Mouse (Mus musculus) retina, embryonic 14.5 days (tissue): Measurements from ENCODE around the gene Dnmbp.

Source experiments
- DNase-seq: peaks from one replicate; pipeline ENCODE4 v3.0.0-alpha.2; 2015; ENCODE audit warnings: low spot score

Dnmbp gene

GRCm38 (mm10) chr19:43912775-43913486 is 27.1 kb downstream of the Dnmbp start:
- no peak for DNase-seq

- DNase-seq: no peak
Measured at GRCm38 (mm10) chr19:43906492-43906891, 33.5 kb downstream of the Dnmbp start.

- peak; percentile 64 for DNase-seq
Measured at GRCm38 (mm10) chr19:43905985-43906384, 34.0 kb downstream of the Dnmbp start.

- peak; percentile 54 for DNase-seq
Measured at GRCm38 (mm10) chr19:43905136-43905535, 34.9 kb downstream of the Dnmbp start.

GRCm38 (mm10) chr19:43904327-43904726 is 35.7 kb downstream of the Dnmbp start:
- DNase-seq: no peak

GRCm38 (mm10) chr19:43902887-43903286 is 37.1 kb downstream of the Dnmbp start:
- DNase-seq: no peak

- no peak for DNase-seq
Measured at GRCm38 (mm10) chr19:43900690-43901089, 39.3 kb downstream of the Dnmbp start.

- DNase-seq: no peak
Measured at GRCm38 (mm10) chr19:43898547-43898946, 41.4 kb downstream of the Dnmbp start.

- DNase-seq: no peak
Measured at GRCm38 (mm10) chr19:43896441-43896840, 43.5 kb downstream of the Dnmbp start.

- DNase-seq: no peak
Measured at GRCm38 (mm10) chr19:43895951-43896350, 44.0 kb downstream of the Dnmbp start.

GRCm38 (mm10) chr19:43894821-43895220 is 45.2 kb downstream of the Dnmbp start:
- DNase-seq: no peak

GRCm38 (mm10) chr19:43894070-43894469 is 45.9 kb downstream of the Dnmbp start:
- no peak for DNase-seq

GRCm38 (mm10) chr19:43890487-43890886 is 49.5 kb downstream of the Dnmbp start:
- DNase-seq: no peak

- no peak for DNase-seq
Measured at GRCm38 (mm10) chr19:43887725-43888124, 52.3 kb downstream of the Dnmbp start.

- no peak for DNase-seq
Measured at GRCm38 (mm10) chr19:43887242-43887641, 52.7 kb downstream of the Dnmbp start.

- DNase-seq: no peak
Measured at GRCm38 (mm10) chr19:43886371-43887099, 53.5 kb downstream of the Dnmbp start.

GRCm38 (mm10) chr19:43884668-43885498 is 55.1 kb downstream of the Dnmbp start:
- DNase-seq: no peak

GRCm38 (mm10) chr19:43882895-43883573 is 57.0 kb downstream of the Dnmbp start:
- peak; percentile 65 for DNase-seq

GRCm38 (mm10) chr19:43881615-43882014 is 58.4 kb downstream of the Dnmbp start:
- DNase-seq: no peak

- DNase-seq: no peak
Measured at GRCm38 (mm10) chr19:43880420-43880819, 59.6 kb downstream of the Dnmbp start.

- peak; percentile 93 for DNase-seq
Measured at GRCm38 (mm10) chr19:43879401-43880212, 60.4 kb downstream of the Dnmbp start.
